Mouse (Mus musculus): ENCODE data around the gene Ghitm. TPM values are rescaled to one million over a fixed set of nuclear protein-coding genes. Genes with fewer than 3 reads are reported as not detected.

Ghitm gene
- total RNA-seq, 2 experiments from 2014 or later: 199 to 266 TPM

GRCm38 (mm10) chr14:37105846-37106245 is 29.2 kb downstream of the Ghitm start:
- no peak for ATAC-seq (replicated peaks; ENCODE audit: low FRiP score, poor library complexity, severe bottlenecking)

- no peak for ATAC-seq (replicated peaks; ENCODE audit: low FRiP score, poor library complexity, severe bottlenecking)
Observed at GRCm38 (mm10) chr14:37104747-37105146, 30.3 kb downstream of the Ghitm start.

- no peak for ATAC-seq (replicated peaks; ENCODE audit: low FRiP score, poor library complexity, severe bottlenecking)
Observed at GRCm38 (mm10) chr14:37102484-37102883, 32.6 kb downstream of the Ghitm start.

GRCm38 (mm10) chr14:37101531-37101930 is 33.5 kb downstream of the Ghitm start:
- no peak for ATAC-seq (replicated peaks; ENCODE audit: low FRiP score, poor library complexity, severe bottlenecking)

GRCm38 (mm10) chr14:37097956-37098530 is 37.0 kb downstream of the Ghitm start, which contains the start of gene Cdhr1:
Gene Cdhr1, minus strand, starts transcription at chr14:37098347.
- ATAC-seq (replicated peaks; ENCODE audit: low FRiP score, poor library complexity, severe bottlenecking): 0 out of 2 replicates have a peak, but pooled peaks have one; percentile 37

GRCm38 (mm10) chr14:37095556-37095955 is 39.5 kb downstream of the Ghitm start:
- no peak for ATAC-seq (replicated peaks; ENCODE audit: low FRiP score, poor library complexity, severe bottlenecking)

GRCm38 (mm10) chr14:37094436-37094835 is 40.6 kb downstream of the Ghitm start:
- ATAC-seq (replicated peaks; ENCODE audit: low FRiP score, poor library complexity, severe bottlenecking): no peak

GRCm38 (mm10) chr14:37083755-37084154 is 51.3 kb downstream of the Ghitm start:
- no peak for ATAC-seq (replicated peaks; ENCODE audit: low FRiP score, poor library complexity, severe bottlenecking)

GRCm38 (mm10) chr14:37080724-37081123 is 54.3 kb downstream of the Ghitm start:
- ATAC-seq (replicated peaks; ENCODE audit: low FRiP score, poor library complexity, severe bottlenecking): no peak

Other genes starting within 250 kb of the Ghitm start
- gene Ccser2, start 166.5 kb downstream of the Ghitm start, total RNA-seq (2015; ENCODE audit: low replicate concordance): 3.8 and 5.2 TPM in 2 replicates
- gene Ccser2, start 166.5 kb downstream of the Ghitm start, total RNA-seq (2017; ENCODE audit: low replicate concordance): 2.9 and 3.2 TPM in 2 replicates
- gene Rgr, start 86.3 kb downstream of the Ghitm start, total RNA-seq (2015; ENCODE audit: low replicate concordance): not detected in 2 replicates
- gene Rgr, start 86.3 kb downstream of the Ghitm start, total RNA-seq (2017; ENCODE audit: low replicate concordance): not detected in 2 replicates
- gene Lrit1, start 80.4 kb downstream of the Ghitm start, total RNA-seq (2015; ENCODE audit: low replicate concordance): not detected in 2 replicates
- not detected in 2 replicates for gene Lrit1, start 80.4 kb downstream of the Ghitm start, total RNA-seq (2017; ENCODE audit: low replicate concordance)
- not detected in 2 replicates for gene Lrit2, start 67.3 kb downstream of the Ghitm start, total RNA-seq (2015; ENCODE audit: low replicate concordance)
- gene Lrit2, start 67.3 kb downstream of the Ghitm start, total RNA-seq (2017; ENCODE audit: low replicate concordance): not detected in 2 replicates
- 0.42 TPM in 1 of 2 replicates, not detected in the other for gene Cdhr1, start 36.9 kb downstream of the Ghitm start, total RNA-seq (2015; ENCODE audit: low replicate concordance)
- not detected in 2 replicates for gene Cdhr1, start 36.9 kb downstream of the Ghitm start, total RNA-seq (2017; ENCODE audit: low replicate concordance)
- not detected in 2 replicates for gene 2610528A11Rik, start 21.2 kb downstream of the Ghitm start, total RNA-seq (2015; ENCODE audit: low replicate concordance)
- gene 2610528A11Rik, start 21.2 kb downstream of the Ghitm start, total RNA-seq (2017; ENCODE audit: low replicate concordance): not detected in 2 replicates

All from erythroblast, adult 5-6 weeks (primary cell).